ENCODE assay signal across 8 mouse cellular contexts in the genomic region with DNA sequence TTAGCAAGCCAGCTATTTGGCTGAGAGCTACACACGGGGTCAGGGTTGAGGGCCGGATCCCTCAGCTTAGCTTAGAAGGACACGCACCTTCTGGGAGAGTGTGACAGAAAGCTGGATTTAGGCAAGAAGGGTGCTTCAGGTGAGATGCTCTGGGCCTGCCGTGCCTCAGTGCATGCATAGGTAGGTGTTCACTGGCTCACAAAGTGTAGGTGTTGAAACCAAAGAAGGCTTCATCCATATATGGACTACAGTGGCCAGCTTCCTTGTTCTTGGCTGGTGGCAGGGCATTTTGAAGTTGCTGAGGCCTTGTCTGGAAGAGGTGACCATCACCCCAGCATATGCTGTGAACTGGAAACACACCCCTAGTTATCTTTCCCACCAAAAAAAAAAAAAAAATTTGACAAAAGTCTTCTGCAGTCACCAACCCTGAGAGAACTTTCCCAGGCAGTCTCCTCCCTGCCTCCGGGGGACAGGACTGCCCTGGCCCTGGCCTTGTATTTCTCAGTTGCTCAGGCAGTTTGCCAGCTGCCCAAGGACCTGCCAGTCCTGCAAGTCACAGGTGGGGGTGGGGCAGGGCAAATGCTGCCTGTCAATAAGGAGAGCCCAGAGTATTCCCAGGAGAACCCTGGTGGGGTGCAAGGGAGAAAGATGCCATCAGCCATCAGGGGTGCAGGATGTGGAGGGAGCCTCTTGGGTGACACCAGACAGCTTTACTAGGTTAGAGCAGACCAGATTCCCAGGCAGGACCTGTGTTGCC. TPM values are rescaled to one million over a fixed set of nuclear protein-coding genes. Genes with fewer than 3 reads are reported as not detected.
DNase-seq lines count a peak whose midpoint lies in the region; ATAC-seq and TF ChIP-seq lines count a peak whose summit lies in the region.

No protein-coding gene starts in this region.

- 0 out of 2 replicates have a peak overlapping the region, but pooled peaks have one; percentile 100 for H3K9ac ChIP-seq in hindbrain, postnatal 0 days (replicated peaks; ENCODE audit: low read length)
- peak overlapping the region; percentile 100 for H3K9ac ChIP-seq in liver, embryonic 13.5 days
- H3K9ac ChIP-seq in neural tube, embryonic 15.5 days (replicated peaks), result no peak overlapping the region

- ATAC-seq in megakaryocyte, adult 5-6 weeks (ENCODE audit: poor library complexity, severe bottlenecking), result no peak
- ATAC-seq in hindbrain, postnatal 0 days, result no peak
- ATAC-seq in liver, embryonic 13.5 days (ENCODE audit: low read depth), result no peak
- ATAC-seq in neural tube, embryonic 15.5 days (ENCODE audit: low FRiP score), result no peak
- ATAC-seq in megakaryocyte-erythroid progenitor cell, adult 5-6 weeks (replicated peaks; ENCODE audit: low FRiP score, low TSS enrichment, poor library complexity, severe bottlenecking), result no peak

- H3K4me3 ChIP-seq in megakaryocyte, embryonic 14.5 days (replicated peaks), result peak overlapping the region; percentile 99
- H3K4me3 ChIP-seq in hindbrain, postnatal 0 days (ENCODE audit: low read length), result no peak overlapping the region
- peak overlapping the region; percentile 99; the same call in 1 of the 2 replicates for H3K4me3 ChIP-seq in liver, embryonic 13.5 days (replicated peaks)
- no peak overlapping the region for H3K4me3 ChIP-seq in neural tube, embryonic 15.5 days (replicated peaks)

- 49% methylated on average over 5 of the region's 5 CpGs for WGBS in hindbrain, postnatal 0 days
- 62% methylated on average over 5 of the region's 5 CpGs for WGBS in liver, embryonic 13.5 days (ENCODE audit: insufficient replicate concordance)
- WGBS in neural tube, embryonic 15.5 days, result 75% methylated on average over 5 of the region's 5 CpGs

- no peaks in the 10 kb centered on the region for H3K9me3 ChIP-seq in megakaryocyte, embryonic 14.5 days
- H3K9me3 ChIP-seq in hindbrain, postnatal 0 days (ENCODE audit: low read length), result no peaks in the 10 kb centered on the region
- no peaks in the 10 kb centered on the region for H3K9me3 ChIP-seq in liver, embryonic 13.5 days (replicated peaks)
- H3K9me3 ChIP-seq in neural tube, embryonic 15.5 days (replicated peaks), result no peaks in the 10 kb centered on the region

- H3K27me3 ChIP-seq in megakaryocyte, embryonic 14.5 days (replicated peaks), result no peaks in the 10 kb centered on the region
- H3K27me3 ChIP-seq in hindbrain, postnatal 0 days (ENCODE audit: insufficient read depth, low read length), result no peaks in the 10 kb centered on the region
- H3K27me3 ChIP-seq in liver, embryonic 13.5 days, result no peaks in the 10 kb centered on the region
- no peaks in the 10 kb centered on the region for H3K27me3 ChIP-seq in neural tube, embryonic 15.5 days (replicated peaks)

- H3K4me1 ChIP-seq in megakaryocyte, embryonic 14.5 days, result peaks cover 81% of the 10 kb centered on the region
- peaks cover 25% of the 10 kb centered on the region for H3K4me1 ChIP-seq in hindbrain, postnatal 0 days (ENCODE audit: insufficient read depth, low read length)
- peaks cover 81% of the 10 kb centered on the region for H3K4me1 ChIP-seq in liver, embryonic 13.5 days (replicated peaks)
- peaks cover 51% of the 10 kb centered on the region for H3K4me1 ChIP-seq in neural tube, embryonic 15.5 days

- peak overlapping the region; percentile 100 for H3K27ac ChIP-seq in hindbrain, postnatal 0 days
- H3K27ac ChIP-seq in liver, embryonic 13.5 days, result peak overlapping the region; percentile 100
- H3K27ac ChIP-seq in neural tube, embryonic 15.5 days (replicated peaks), result peak overlapping the region; percentile 100

- peaks cover 28% of the 10 kb centered on the region for H3K36me3 ChIP-seq in megakaryocyte, embryonic 14.5 days (replicated peaks; ENCODE audit: low read length)
- H3K36me3 ChIP-seq in hindbrain, postnatal 0 days (ENCODE audit: insufficient read depth, low read length), result peaks cover 21% of the 10 kb centered on the region
- H3K36me3 ChIP-seq in liver, embryonic 13.5 days, result peaks cover 26% of the 10 kb centered on the region
- H3K36me3 ChIP-seq in neural tube, embryonic 15.5 days, result peaks cover 21% of the 10 kb centered on the region

- peak; percentile 80 for DNase-seq in cerebellum, adult 11-12 months
- DNase-seq in gastrocnemius, adult 8-10 months (ENCODE audit: low spot score in 2 of 2), result peak; percentile 76 to 85
- peak; percentile 34 for DNase-seq in hindbrain, postnatal 0 days (ENCODE audit: low spot score)
- no peak for DNase-seq in liver, embryonic 13.5 days

- no peak for TF ChIP-seq CTCF in hindbrain, postnatal 0 days (IDR thresholded peaks at IDR 0.05; ENCODE audit: low read depth)

- peak overlapping the region; percentile 84 for H3K4me2 ChIP-seq in hindbrain, postnatal 0 days (ENCODE audit: low read depth, low read length)
- H3K4me2 ChIP-seq in liver, embryonic 13.5 days, result peak overlapping the region; percentile 93
- peak overlapping the region; percentile 72 for H3K4me2 ChIP-seq in neural tube, embryonic 15.5 days

RNA-seq across cellular contexts. Expression of a gene that starts 1.4 kb away (rescaled TPM):
- polyA plus RNA-seq in megakaryocyte, embryonic 14.5 days (2012; ENCODE audit: insufficient read depth, low replicate concordance), result 9,487 and 13,262 TPM in 2 replicates
- total RNA-seq in megakaryocyte, adult 5-6 weeks (2015), result 15,428 and 15,938 TPM in 2 replicates
- 7,091 and 10,908 TPM in 2 replicates for total RNA-seq in megakaryocyte, adult 5-6 weeks (2017)
- total RNA-seq in gastrocnemius, adult 8-10 months (2022), result 100 to 1,000 TPM; 301 to 406 (median 351) TPM
- 5,437 and 5,693 TPM in 2 replicates for total RNA-seq in hindbrain, postnatal 0 days (2014; rRNA removed)
- polyA plus RNA-seq in hindbrain, postnatal 0 days (2015; fragmentation: Nextera tagmentation; extraction: Ambion mirVana), result 15,098 and 15,291 TPM in 2 replicates
- 8,250 and 9,425 TPM in 2 replicates for polyA plus RNA-seq in liver, embryonic 13.5 days (2015; fragmentation: Nextera tagmentation; extraction: Ambion mirVana)
- polyA plus RNA-seq in neural tube, embryonic 15.5 days (2015; fragmentation: Nextera tagmentation; extraction: Ambion mirVana), result 12,525 and 12,918 TPM in 2 replicates
- 1,959 and 3,523 TPM in 2 replicates for total RNA-seq in megakaryocyte-erythroid progenitor cell, adult 5-6 weeks (2014; fragmentation: Nextera tagmentation)
- 1,717 and 2,932 TPM in 2 replicates for total RNA-seq in megakaryocyte-erythroid progenitor cell, adult 5-6 weeks (2017)

RNA-seq across cellular contexts. Expression of a gene that starts 12.8 kb away (rescaled TPM):
- polyA plus RNA-seq in megakaryocyte, embryonic 14.5 days (2012; ENCODE audit: insufficient read depth, low replicate concordance), result 4.7 and 4.9 TPM in 2 replicates
- 1.7 and 3.0 TPM in 2 replicates for total RNA-seq in megakaryocyte, adult 5-6 weeks (2015)
- 2.6 and 2.7 TPM in 2 replicates for total RNA-seq in megakaryocyte, adult 5-6 weeks (2017)
- 1 to 10 TPM; 4.4 to 6.8 (median 5.3) TPM for total RNA-seq in gastrocnemius, adult 8-10 months (2022)
- 68.6 and 73.8 TPM in 2 replicates for total RNA-seq in hindbrain, postnatal 0 days (2014; rRNA removed)
- polyA plus RNA-seq in hindbrain, postnatal 0 days (2015; fragmentation: Nextera tagmentation; extraction: Ambion mirVana), result 28.0 and 31.4 TPM in 2 replicates
- 3.7 and 4.2 TPM in 2 replicates for polyA plus RNA-seq in liver, embryonic 13.5 days (2015; fragmentation: Nextera tagmentation; extraction: Ambion mirVana)
- 29.4 TPM in 2 replicates for polyA plus RNA-seq in neural tube, embryonic 15.5 days (2015; fragmentation: Nextera tagmentation; extraction: Ambion mirVana)
- total RNA-seq in megakaryocyte-erythroid progenitor cell, adult 5-6 weeks (2014; fragmentation: Nextera tagmentation), result 7.7 and 7.8 TPM in 2 replicates
- total RNA-seq in megakaryocyte-erythroid progenitor cell, adult 5-6 weeks (2017), result 1.4 and 3.9 TPM in 2 replicates

RNA-seq across cellular contexts. Expression of a gene that starts 52.2 kb away (rescaled TPM):
- 1.3 and 3.6 TPM in 2 replicates for polyA plus RNA-seq in megakaryocyte, embryonic 14.5 days (2012; ENCODE audit: insufficient read depth, low replicate concordance)
- total RNA-seq in megakaryocyte, adult 5-6 weeks (2015), result not detected in 2 replicates
- total RNA-seq in megakaryocyte, adult 5-6 weeks (2017), result 0.08 and 0.11 TPM in 2 replicates
- total RNA-seq in gastrocnemius, adult 8-10 months (2022), result 1 to 10 TPM; 3.0 to 7.9 (median 5.0) TPM
- total RNA-seq in hindbrain, postnatal 0 days (2014; rRNA removed), result 613 and 715 TPM in 2 replicates
- 412 and 457 TPM in 2 replicates for polyA plus RNA-seq in hindbrain, postnatal 0 days (2015; fragmentation: Nextera tagmentation; extraction: Ambion mirVana)
- polyA plus RNA-seq in liver, embryonic 13.5 days (2015; fragmentation: Nextera tagmentation; extraction: Ambion mirVana), result 29.5 and 38.3 TPM in 2 replicates
- polyA plus RNA-seq in neural tube, embryonic 15.5 days (2015; fragmentation: Nextera tagmentation; extraction: Ambion mirVana), result 385 and 432 TPM in 2 replicates
- 0.17 TPM in 1 of 2 replicates, not detected in the other for total RNA-seq in megakaryocyte-erythroid progenitor cell, adult 5-6 weeks (2014; fragmentation: Nextera tagmentation)
- 0.11 TPM in 1 of 2 replicates, not detected in the other for total RNA-seq in megakaryocyte-erythroid progenitor cell, adult 5-6 weeks (2017)

Comparison
In these comparisons a context has a peak if more than half of its experiments do, and no peak if none do; other contexts are left out.
1. H3K4me3 ChIP-seq: peak in megakaryocyte, embryonic 14.5 days (single experiment) and liver, embryonic 13.5 days (single experiment); none in hindbrain, postnatal 0 days (single experiment) and neural tube, embryonic 15.5 days (single experiment).
2. RNA of a gene that starts 1.4 kb away (total RNA-seq): 7,091 to 15,938 TPM in megakaryocyte, adult 5-6 weeks, 5,437 to 5,693 TPM in hindbrain, postnatal 0 days and 1,717 to 3,523 TPM in megakaryocyte-erythroid progenitor cell, adult 5-6 weeks; 301 to 406 TPM in gastrocnemius, adult 8-10 months; every median in the first group is over 4 times any median in the second.
3. RNA of a gene that starts 52.2 kb away (total RNA-seq): 613 to 715 TPM in hindbrain, postnatal 0 days; 3.0 to 7.9 TPM in gastrocnemius, adult 8-10 months, 0.08 to 0.11 TPM in megakaryocyte, adult 5-6 weeks and 0.11 to 0.17 TPM in megakaryocyte-erythroid progenitor cell, adult 5-6 weeks; every median in the first group is over 10 times any median in the second.
4. Peak in every context shown above with its lines, with median percentiles within 50 percentile points of each other: H3K27ac ChIP-seq and H3K4me2 ChIP-seq.